Mouse (Mus musculus): ENCODE measurements around the gene Emg1. TPM values are rescaled to one million over a fixed set of nuclear protein-coding genes. Genes with fewer than 3 reads are reported as not detected.
"Not testable (repeated sequence)": the region's sequence is repeated elsewhere in the genome, so short reads cannot be mapped to it uniquely, and the experiment has no call there.

The Emg1 gene
- total RNA-seq, 2 experiments from 2014 or later, result 72.9 to 73.6 TPM

GRCm38 (mm10) chr6:124708289-124708889 lies 3.6 kb downstream of the Emg1 start:
- no peak for DNase-seq

DNA sequence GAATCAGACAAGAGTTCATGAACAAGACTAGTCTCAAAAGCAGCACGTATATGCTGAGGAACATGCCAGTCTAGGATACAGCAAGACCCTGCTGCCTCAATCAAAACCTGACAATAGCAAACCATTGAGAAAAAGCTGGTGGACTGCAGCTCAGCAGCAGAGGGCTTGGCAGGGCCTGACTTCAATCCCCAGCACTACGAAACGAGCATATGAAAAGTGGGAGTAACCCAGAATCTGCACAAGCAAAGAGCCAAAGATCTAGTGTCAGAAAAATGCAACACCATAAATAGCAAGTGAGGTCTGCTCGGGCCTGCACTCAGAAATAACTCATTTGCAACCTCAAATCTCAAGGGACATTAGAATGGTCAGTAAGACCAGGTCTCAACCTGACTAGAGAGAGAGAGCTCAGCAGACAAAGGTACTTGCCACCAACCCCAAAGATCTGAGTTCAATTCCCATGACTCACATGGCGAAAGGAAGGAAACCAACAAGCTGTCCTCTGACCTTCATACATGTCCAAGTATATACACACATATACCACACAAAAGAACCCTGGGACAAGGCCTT lies 5.8 kb downstream of the Emg1 start:
- no peak for DNase-seq

- DNase-seq, result no peak
These were observed 7.6 kb downstream of the Emg1 start for GRCm38 (mm10) chr6:124704417-124704816.

DNA sequence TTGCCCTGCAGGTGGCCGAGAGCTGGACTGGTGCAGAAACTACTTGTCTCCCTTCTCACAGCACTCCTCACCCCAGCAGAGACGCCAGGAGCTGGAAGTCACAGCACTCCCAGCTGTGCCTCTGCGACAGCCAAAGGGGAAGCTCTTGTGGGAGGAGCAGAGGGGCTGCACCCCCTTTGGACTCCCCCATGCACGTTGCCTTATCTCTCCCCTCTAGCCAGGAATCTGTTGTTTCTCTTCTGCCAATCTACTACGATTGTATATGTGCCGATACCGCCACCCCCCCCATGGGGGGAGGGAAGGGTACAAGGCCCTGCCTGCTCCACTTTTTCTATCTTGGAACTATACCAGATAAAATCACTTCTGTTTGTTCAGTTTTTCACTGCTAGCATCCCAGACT lies 8.2 kb downstream of the Emg1 start:
- DNase-seq, result no peak

- DNase-seq, result peak; percentile 81
These were observed 9.2 kb downstream of the Emg1 start for GRCm38 (mm10) chr6:124702784-124703103.

- no peak for DNase-seq
These were observed 9.7 kb downstream of the Emg1 start for GRCm38 (mm10) chr6:124702102-124702783.

- no peak for DNase-seq
These were observed 10.6 kb downstream of the Emg1 start for GRCm38 (mm10) chr6:124701338-124701737.

DNA sequence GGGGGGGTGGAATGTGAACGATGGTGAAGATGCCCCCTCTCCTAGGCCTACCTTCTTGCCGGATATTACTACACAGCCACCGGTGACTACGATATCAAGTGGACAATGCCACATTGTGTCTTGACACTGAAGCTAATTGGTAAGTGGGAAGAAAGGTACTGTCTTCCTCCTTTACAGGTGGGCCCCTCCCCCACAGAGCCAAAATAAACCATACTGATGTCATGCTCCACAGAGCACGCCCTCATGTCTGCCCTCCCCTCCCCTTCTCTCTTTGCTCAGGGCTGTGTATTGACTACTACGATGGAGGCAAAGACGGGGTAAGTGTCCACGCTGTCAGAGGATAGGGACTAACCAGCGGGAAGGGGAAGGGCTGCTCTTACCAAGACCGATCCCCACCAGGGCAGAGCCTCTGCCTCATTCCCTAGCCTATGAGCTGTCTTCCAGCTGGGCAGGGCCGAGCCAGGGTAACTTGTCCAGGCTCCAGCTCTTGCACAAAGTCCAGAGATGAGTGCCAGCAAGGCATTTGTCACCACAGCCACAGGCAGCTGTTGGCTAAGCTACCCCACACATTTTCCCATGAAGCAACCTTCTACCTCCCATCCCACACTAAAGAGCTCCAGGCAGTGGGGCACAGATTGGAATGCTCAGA lies 11.9 kb downstream of the Emg1 start:
- peak; percentile 63 for DNase-seq

DNA sequence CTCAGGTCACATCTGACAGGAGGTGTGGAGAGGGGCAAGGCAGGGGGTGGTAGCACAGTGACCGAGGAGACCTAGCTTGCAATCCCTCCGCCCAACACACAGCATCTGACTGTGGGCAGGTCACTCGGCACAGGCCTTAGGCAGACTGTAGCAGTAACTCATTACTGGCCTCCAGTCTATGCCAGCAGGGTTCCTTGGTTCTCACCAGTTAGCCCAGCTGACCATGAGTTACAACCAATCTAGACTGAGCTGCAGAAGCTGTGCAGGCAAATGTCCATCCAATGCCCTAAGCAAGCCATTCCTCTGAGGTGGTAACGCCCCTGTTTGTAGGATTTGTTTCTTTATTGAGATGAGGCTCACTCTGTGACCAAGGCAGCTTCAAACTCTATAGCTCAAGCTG lies 12.6 kb downstream of the Emg1 start:
- no peak for DNase-seq

DNA sequence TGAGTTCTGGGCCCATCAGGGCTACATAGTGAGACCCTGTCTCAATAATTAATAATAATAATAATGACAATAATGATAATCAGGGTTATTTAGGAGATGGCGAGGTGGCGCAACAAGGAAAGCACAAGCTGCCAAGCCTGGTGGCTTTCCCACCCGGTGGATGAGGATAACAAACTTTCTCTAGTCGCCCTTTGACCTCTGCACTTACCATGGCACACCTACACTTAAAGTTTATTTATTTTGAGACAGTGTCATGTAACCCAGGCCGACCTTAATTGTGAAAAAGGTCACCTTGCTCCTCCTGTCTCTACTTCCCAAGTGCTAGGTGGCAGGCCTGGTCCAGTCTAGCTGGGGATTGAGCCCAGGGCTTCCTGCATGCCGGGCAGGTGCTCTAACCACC lies 13.2 kb downstream of the Emg1 start:
- DNase-seq, result no peak

- no peak for DNase-seq
These were observed 15.4 kb downstream of the Emg1 start for GRCm38 (mm10) chr6:124696441-124697150.

DNA sequence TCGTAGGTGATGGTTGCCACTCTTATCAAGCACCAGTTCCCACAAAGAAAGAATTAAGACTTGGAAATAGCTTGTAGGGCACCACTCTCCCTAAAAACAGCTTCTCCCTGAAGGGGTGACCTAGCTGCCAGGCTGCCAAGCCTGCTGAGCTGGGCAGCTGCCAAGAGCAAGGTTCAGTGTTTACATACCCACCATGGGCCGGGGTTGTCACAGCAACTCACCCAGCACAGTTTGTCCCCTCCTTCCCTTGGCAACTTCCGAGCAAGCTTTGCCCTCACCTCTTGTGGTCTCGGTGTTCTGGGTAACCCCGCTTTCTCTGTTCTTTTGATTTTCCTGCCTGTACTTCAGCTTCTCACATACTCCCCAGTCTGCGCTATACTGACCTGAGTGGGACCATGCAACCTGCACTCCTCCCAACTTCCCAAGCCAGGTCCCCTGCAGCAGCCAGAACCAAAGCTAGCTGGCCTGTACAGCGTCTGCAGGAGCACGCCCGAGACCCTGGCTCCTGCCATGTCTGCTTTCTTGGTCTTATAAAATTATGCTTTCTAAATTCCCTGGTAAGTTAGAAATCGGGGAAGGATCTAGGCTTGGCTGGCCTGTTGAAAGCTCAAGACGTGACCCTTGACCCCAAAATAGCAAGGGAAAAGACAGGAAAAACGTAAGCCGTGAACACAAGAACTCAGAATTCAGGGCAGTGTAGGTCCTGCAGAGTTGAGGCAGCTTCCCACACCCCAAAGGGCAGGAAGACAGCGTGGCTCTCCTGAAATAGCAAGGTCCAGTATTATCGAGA lies 17.6 kb downstream of the Emg1 start:
- DNase-seq, result peak; percentile 89

GRCm38 (mm10) chr6:124693243-124693981 lies 18.6 kb downstream of the Emg1 start:
- no peak for DNase-seq

GRCm38 (mm10) chr6:124690517-124690916 lies 21.5 kb downstream of the Emg1 start:
- DNase-seq, result no peak

DNA sequence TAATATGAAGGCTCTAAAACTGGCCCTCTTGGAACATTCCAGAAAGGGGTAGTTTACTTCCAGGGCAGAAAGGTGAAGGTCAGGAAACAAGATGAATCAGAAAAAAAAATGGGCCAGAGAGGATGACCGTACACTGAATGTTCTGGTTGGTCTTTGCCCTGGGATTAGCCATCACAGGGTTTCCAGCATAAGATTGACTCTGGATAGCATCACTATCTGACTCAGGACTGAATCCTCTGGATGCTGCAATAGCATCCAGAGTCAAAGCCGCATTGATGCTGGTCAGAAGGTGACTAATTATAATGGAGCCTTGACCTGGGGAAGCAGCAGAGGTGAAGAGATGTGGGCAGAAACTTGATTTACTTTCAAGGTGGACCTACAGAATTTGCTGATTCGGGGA lies 23.0 kb downstream of the Emg1 start:
- no peak for DNase-seq

DNA sequence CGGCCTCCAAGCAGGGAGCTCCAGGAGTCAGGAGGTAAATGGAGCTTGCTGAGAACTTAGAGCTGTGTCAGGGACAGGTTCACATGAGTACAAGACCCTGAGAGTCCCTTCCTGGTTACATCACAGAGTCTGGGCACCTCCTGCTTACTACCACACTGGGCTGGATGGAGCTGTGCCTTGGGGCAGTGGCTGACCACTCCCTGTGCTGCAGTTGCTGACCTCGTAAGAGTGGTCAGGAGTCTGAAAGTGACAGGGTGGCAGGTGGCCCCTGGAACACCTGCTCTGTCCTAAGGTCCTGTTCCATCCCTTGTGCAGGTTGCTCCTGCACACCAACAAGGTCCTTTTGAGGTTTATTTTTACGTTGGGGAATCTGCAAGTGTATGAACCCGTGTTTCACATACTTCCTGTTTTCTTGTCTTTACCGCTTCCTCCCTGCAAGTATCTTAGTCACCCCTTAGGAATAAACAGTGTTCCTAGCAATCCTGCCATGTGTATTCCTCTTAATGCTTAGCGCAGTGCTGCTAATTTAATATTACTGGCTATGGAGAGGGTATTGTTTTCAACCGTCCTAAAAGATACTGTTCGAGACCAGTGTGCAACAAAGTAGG lies 23.7 kb downstream of the Emg1 start:
- no peak for DNase-seq

GRCm38 (mm10) chr6:124686644-124687043 lies 25.3 kb downstream of the Emg1 start:
- not testable (repeated sequence) for DNase-seq

- DNase-seq, result no peak
These were observed 26.2 kb downstream of the Emg1 start for GRCm38 (mm10) chr6:124685606-124686386.

GRCm38 (mm10) chr6:124683591-124684417 lies 28.2 kb downstream of the Emg1 start:
- no peak for DNase-seq

Data from heart, postnatal 4 days (tissue).